Mouse (Mus musculus) kidney, adult 2 months (tissue): ENCODE measurements around the gene Gm49361.

Experiments used
- CTCF ChIP-seq: fragments of 200-500 bp; conservative IDR thresholded peaks from 2 replicates; pipeline ENCODE4 v1.5.1; 2011; ENCODE audit warnings: low read depth, mild to moderate bottlenecking, control low read depth, low read length, moderate library complexity, mixed read lengths; ENCODE audit not compliant: insufficient read depth, insufficient read length
- POLR2A ChIP-seq: fragments of 200-500 bp; IDR thresholded peaks from one replicate; pipeline ENCODE4 v1.6.1; 2011; ENCODE audit warnings: low read depth, low read length, control low read depth

DNA sequence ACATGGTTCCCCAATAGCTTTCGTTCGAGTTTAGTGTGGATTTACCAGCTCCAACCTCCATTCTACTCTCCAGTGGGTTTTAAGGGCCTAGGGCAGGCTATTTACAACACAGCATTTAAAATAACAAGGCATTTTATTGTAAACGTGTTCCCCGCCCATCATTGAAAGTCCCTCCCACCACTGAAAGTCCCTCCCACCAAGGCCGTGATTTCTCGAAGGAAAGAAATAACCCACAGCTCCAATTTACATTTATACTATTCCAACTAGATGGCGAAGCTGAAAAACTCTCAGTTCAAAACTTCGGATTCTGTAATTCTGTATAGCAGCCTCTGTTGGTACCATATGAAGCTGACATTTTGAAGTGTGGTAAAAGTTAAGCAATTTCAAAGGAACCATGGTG lies 1.4 kb downstream of the Gm49361 start:
- TF ChIP-seq CTCF (no peak), POLR2A (no peak)
